28 mouse cellular contexts compared by ENCODE assay signal in the genomic region with DNA sequence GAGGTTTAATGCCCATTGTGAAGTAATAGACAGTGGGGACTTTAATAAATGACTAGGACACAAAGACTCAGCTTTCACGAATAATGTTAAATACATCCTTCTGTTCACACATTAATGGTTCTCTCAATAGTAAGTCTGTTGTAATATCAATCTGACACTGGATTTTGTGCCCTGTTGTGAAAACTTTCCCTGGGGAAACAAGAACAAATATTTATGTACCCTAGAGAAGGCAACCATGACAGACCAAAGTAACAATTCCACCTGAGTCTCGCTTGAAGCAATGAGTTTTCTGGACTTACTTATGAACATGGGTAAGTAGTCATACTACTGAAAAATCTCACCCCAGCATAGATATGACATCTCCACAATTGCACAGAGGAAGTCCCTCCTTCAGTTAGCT.
"Had no signal": no experiment of that assay in that cellular context is flagged by ENCODE, and none has a peak within 500 bp of the region (broad histone marks: within the 10 kb centered on the region; RNA-seq: fewer than 3 reads in every experiment).

No protein-coding gene starts in this region.

- H3K4me3 ChIP-seq: embryonic facial prominence, embryonic 10.5 days; embryonic facial prominence, embryonic 12.5 days; embryonic facial prominence, embryonic 13.5 days; embryonic facial prominence, embryonic 15.5 days; erythroblast, embryonic 14.5 days; forebrain, embryonic 10.5 days; forebrain, embryonic 12.5 days; forebrain, embryonic 13.5 days; forebrain, embryonic 15.5 days; gastrocnemius, adult 2 months; heart, adult 2 months had no signal

- ATAC-seq: forebrain, embryonic 13.5 days; forebrain, embryonic 14.5 days; forebrain, embryonic 15.5 days; forebrain, embryonic 16.5 days; forebrain, postnatal 0 days had no signal

- H3K27me3 ChIP-seq: embryonic facial prominence, embryonic 12.5 days; embryonic facial prominence, embryonic 13.5 days; embryonic facial prominence, embryonic 15.5 days; forebrain, embryonic 12.5 days; forebrain, embryonic 13.5 days; forebrain, embryonic 15.5 days had no signal

- H3K9me3 ChIP-seq: embryonic facial prominence, embryonic 10.5 days; embryonic facial prominence, embryonic 12.5 days; embryonic facial prominence, embryonic 13.5 days; embryonic facial prominence, embryonic 15.5 days; forebrain, embryonic 10.5 days; forebrain, embryonic 12.5 days; forebrain, embryonic 13.5 days; forebrain, embryonic 15.5 days had no signal

- H3K36me3 ChIP-seq: embryonic facial prominence, embryonic 10.5 days; embryonic facial prominence, embryonic 12.5 days; embryonic facial prominence, embryonic 13.5 days; embryonic facial prominence, embryonic 15.5 days; forebrain, embryonic 10.5 days; forebrain, embryonic 12.5 days; forebrain, embryonic 15.5 days had no signal

- H3K4me1 ChIP-seq: embryonic facial prominence, embryonic 13.5 days; embryonic facial prominence, embryonic 15.5 days; forebrain, embryonic 12.5 days; forebrain, embryonic 13.5 days; forebrain, embryonic 15.5 days had no signal

- H3K4me2 ChIP-seq: embryonic facial prominence, embryonic 12.5 days; embryonic facial prominence, embryonic 13.5 days; embryonic facial prominence, embryonic 15.5 days; forebrain, embryonic 12.5 days; forebrain, embryonic 13.5 days; forebrain, embryonic 15.5 days had no signal

- H3K27ac ChIP-seq: embryonic facial prominence, embryonic 10.5 days; embryonic facial prominence, embryonic 12.5 days; embryonic facial prominence, embryonic 13.5 days; embryonic facial prominence, embryonic 15.5 days; forebrain, embryonic 10.5 days; forebrain, embryonic 12.5 days; forebrain, embryonic 13.5 days; forebrain, embryonic 15.5 days; gastrocnemius, adult 2 months; heart, adult 2 months had no signal

- DNase-seq: cerebellum, adult 18-20 months; cerebellum, adult 2 months; cerebellum, adult 8-10 months; cerebellum, adult 9-10 months; cerebellum, adult 9-11 months; cerebellum, postnatal 10 days; cerebellum, postnatal 14 days; cerebellum, postnatal 25 days; cerebellum, postnatal 36 days; embryo, embryonic 11 days; forebrain, postnatal 0 days; gastrocnemius, adult 2 months; gastrocnemius, postnatal 10 days; gastrocnemius, postnatal 14 days; gastrocnemius, postnatal 25 days; gastrocnemius, postnatal 36 days; heart, adult 2 months had no signal

- H3K9ac ChIP-seq: embryonic facial prominence, embryonic 12.5 days; embryonic facial prominence, embryonic 13.5 days; embryonic facial prominence, embryonic 15.5 days; forebrain, embryonic 12.5 days; forebrain, embryonic 13.5 days; forebrain, embryonic 15.5 days; forebrain, postnatal 0 days had no signal
